Mouse (Mus musculus) kidney, adult 11 months (tissue): ENCODE results near the gene Cd180.
"Not testable (repeated sequence)": the region's sequence is repeated elsewhere in the genome, so short reads cannot be mapped to it uniquely, and the experiment has no call there.

ENCODE experiments used
- DNase-seq: peaks from one replicate; pipeline ENCODE4 v3.0.0; 2022

Cd180 gene

DNA sequence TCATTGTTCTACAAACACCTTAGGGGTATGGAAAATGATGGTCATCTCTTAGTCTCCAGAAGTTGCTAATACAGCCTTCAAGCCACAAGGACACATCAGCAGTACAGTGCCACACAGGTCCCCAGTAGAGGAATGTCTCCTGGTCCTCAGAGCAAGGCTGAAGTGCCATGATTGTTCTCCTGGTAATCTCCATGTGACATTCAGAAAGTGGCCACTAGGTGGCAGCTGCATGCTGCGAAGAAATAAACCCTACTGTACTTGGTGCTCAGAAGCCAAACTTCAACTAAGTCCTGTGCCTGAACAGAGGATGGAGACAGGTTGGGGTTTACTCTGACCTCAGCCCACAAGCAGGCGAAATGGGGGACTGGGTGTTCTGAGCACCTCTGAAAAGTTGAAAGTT lies 14.9 kb upstream of the Cd180 start:
- DNase-seq, result peak; percentile 63

DNA sequence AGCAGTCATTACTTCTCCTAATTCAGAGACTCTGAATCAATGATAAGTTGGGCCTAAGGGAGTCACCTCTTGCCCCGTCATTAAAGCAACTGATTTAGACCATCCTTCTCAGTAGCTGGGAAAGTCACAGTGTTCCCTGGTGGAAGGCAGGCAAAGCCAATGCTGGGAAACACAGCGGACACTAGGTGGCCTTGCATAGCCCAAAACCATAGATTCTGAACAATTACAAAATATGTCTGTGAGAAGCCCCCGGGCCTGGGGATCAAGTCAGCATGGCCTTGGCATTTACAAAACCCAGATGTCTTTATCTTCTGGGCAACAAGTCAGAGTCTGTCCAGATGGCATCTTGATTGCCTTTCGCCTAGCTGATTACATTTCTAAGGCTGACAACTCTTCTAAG lies 8.5 kb upstream of the Cd180 start:
- no peak for DNase-seq

DNA sequence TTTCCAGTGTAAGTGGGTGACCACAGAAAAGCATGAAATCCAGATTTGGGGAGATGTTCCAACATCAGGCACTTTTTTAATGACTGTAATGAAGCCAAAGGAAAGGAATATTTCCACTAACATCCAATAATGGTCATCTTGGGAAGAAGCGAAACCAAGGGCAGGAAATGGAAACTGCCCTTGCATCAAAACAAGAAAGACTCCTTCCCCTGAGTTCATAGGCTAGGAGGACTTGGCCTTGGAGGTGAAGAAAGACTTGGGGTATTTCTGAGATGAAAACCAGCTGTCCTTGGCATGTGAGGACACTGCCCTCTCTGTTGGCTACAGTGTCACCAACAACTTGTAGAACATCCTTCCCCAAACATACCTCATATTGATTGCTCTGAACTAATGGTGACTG lies 5.2 kb upstream of the Cd180 start:
- DNase-seq, result no peak

DNA sequence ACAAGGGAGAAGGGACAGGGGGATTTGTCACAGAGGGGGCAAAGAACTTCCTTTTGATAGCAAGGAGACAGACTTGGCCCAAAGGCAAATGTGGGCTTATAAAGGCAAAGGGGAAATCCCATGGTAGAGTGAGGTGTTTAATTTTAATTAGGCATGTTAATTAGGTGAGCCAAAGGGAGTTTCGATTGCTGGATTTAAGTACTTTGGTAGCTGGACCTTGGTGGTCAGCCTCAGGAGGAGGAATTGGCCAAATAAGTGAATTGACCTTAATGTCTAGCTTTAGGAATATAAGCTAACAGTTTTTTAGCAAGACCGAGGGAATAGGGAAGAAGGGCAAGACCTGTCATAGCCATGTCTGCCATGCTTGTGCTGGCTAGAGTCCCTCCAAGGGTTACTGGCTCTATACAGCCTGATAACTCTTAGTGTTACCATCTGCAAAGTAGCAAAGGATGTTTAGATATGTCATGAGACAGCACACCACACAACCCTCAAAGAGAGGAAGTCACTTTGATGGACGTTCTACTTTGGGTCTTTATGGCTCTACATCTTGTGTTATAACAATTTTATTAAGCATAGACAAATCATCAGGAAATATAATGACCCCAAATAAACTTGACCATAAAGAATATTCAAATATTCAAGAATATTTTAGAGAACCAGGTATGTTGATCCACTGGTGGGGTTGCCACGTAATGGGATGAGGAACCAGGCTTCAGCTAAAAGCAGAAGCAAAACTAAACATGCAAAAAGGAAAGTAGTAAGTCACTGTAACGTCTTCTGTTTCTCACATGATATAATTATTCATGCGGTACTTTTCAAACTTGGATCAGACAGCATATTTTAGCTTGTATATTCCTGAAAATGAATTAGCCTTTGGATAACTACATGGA lies 3.9 kb upstream of the Cd180 start:
- DNase-seq, result no peak

DNA sequence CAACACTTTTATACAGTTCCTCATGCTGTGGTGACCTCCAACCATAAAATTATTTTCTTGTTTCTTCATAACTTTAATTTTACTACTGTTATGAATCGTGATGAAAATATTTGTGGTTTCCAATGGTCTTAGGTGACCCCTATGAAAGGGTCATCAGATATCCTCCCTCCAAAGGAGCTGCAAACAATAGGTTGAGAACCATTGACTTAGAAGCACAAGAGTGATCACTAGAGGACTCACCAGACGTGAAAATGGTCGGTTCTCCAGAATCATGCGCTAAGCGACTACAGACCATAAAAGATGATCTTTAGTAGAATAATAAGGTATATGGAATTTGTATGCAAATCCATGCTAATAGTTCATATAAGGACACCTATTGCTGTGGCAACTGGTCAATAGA lies 3.2 kb upstream of the Cd180 start:
- no peak for DNase-seq

DNA sequence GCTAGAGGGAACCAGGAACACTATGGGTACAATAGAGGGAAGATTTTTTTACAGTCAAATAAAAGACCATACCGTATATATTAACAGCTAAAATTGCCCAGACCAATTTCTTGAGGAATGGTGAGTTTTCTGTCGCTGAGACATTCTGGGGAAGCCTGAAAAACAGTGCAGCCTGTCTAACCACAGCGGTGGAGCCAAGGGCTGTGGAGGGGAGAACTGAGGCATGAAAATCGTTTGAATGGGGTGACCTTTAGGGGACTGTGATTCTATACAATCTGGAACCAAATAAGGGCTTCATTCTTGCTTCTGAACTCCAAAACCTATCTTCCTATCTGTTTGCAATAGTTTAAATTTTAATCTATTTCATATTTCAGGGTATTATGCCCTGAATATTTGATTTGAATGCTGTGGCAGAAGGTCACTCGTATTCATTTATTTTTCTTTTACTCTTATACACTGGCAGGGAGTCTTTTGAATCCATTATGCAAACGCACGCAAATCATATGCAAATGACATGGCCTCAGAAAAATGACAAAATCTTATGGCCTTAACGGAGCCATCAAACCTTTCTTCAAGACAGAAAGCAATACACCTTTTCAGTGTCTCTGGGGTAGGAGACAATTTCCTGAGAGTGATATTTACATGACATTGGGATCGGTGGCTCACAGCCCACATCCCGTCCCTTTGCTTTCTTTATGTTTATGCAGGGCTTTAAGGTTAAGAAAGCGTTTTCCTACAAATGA lies 1.8 kb upstream of the Cd180 start:
- no peak for DNase-seq

DNA sequence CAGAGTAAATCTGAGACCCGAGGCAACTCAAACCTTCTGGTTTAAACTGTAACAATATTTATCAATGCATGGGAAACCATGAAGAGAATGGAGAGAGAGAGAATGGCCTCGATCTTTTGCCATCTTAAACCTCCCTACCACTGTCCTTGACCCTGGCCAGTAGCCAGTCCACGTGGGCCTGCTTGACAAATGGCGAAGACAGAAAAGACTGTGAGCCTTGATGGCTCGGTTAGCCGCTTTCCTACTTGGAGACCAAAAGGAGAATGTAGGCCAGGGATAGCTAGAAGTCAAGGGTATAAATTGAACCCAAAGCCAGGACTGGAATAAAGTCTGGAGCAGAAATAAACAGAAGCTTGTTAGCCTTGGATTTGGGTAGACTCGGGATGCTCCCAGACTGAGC lies 796 bp downstream of the Cd180 start:
- no peak for DNase-seq

DNA sequence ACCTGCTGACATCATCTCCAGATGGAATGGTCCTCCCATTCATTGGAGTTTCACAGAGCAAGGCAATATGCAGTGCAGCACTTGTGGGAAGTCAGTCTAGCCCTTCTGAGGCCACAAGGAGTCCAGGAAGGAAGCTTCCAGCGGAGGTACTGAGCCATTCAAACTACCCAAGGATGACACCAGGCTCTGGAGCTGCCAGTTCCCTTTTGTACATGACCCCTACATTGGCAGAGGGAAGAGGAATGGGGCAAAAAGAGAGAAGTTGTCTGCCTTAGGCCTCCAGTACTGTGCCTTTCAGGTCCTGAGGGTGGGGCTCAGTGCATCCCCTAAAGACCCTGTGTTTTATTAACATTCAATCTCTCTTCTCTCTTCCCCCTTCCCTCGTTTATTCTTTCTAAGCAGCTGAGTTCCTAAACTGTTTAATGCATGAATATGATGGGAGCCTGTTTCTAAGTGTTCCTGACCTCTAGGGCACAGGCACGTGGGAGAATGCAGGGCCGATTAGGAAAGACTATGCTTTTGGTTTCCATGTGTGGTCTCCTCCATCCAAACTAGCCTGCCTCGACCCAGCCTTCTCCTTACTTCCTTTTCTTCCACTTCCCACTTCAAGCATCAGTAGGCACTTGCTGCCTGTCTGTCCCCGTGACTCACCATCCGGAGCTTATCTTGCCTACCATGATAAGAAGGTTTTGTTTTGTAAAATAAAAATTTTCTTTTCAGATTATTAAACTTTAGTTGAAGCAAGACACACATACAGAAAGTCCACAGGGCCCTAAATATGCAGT lies 2.0 kb downstream of the Cd180 start:
- DNase-seq, result no peak

DNA sequence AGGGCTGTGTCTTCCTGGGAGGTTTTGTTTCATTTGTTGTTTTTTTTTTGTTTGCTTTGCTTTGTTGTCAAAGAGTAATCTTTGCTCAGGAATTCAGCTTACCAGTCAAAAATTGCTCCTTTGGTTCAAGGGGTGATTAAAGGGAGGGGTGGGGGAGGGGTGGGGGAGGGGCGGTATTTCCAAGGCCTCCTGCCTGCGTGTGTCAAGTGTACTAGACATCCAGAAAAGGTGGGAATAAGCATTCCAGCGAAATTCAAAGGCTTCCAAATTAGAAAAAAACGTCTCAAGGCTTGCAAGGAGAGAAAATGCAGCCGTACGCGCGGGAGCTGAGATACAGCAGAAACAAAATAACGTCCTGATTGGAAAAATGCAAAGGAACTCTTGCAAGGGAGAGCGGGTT lies 5.0 kb downstream of the Cd180 start:
- DNase-seq, result no peak

DNA sequence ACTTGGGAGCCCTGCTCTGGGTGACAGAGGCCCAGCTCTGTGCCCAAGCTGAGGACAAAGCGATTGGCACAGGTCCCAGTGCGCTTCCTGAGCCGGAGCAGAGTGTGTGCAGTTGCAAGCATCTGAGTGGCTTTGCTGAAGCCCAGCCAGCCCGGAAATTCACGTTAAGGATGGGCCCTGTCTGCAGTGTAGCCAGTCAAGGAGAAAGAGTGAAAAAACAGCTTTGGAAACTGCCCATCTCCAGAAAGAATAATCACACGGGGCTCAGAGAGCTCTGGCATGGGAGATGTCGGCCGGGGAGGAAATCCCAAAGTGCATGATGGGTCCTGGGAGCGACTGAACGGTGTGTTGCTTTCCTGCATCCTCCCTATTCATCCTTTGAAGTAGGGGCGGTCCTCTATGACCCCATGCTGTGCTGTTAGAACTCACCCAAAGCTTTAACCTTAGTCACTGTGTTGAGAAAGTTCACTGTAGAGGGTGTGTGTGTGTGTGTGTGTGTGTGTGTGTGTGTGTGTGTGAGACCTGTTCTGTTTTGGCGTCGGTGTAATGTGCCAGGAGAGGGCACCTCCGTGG lies 5.5 kb downstream of the Cd180 start:
- DNase-seq, result peak; percentile 60

DNA sequence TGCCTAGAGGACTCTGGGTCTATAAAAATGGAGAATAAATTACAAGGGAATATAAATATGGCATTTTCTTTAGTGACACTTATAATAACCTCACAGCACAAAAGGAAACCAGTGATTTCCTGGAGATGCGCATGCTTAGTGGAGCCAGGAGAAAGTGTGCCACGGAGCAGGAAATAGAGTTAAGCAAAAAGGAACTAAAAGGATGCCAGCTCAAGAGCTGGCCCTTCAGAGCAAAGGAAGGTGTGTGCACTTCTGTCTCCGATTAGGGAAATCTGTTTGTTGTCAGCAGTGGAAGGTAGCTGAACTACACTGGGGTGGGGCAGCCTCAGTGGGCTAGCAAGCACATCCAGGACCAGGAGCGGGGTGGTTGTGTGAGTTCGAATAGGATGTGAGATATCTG lies 6.8 kb downstream of the Cd180 start:
- DNase-seq, result no peak

DNA sequence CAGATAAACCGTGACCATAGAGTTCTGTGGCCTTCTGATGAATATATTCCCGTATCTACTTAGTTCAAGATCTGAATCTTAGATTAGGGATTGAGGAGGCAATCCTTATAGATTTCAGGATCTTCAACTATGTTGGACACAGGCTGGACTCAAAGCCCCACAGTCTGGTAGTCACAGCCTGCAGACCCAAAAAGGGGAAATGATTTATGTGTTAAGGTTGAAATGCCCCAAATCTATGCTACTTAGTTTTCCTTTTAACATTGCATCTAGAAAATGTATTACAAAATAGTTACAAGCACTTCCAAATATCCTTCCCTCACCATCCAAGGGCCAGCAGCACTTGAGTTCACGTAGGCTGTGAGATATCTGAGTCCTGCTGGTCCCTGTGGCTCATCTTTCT lies 7.4 kb downstream of the Cd180 start:
- DNase-seq, result no peak

DNA sequence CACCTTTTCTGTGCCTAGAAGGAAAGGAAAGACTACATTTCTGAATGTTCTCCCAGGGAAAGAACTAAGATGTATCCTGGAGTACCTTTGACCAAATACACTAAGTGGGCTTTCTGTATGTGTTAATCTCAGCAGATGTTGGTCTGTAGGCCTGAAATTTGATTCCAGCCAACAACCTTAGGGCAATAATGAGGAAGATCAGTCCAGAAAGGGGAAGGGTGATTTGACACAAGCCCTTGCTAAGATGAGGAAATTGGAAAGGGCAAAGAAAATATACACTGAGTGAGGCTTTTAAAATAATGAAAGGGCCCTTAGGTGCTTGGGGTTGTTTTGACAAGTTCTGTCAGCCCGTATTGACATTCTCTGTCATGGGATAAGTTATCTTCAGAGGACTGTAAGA lies 23.6 kb downstream of the Cd180 start:
- no peak for DNase-seq

DNA sequence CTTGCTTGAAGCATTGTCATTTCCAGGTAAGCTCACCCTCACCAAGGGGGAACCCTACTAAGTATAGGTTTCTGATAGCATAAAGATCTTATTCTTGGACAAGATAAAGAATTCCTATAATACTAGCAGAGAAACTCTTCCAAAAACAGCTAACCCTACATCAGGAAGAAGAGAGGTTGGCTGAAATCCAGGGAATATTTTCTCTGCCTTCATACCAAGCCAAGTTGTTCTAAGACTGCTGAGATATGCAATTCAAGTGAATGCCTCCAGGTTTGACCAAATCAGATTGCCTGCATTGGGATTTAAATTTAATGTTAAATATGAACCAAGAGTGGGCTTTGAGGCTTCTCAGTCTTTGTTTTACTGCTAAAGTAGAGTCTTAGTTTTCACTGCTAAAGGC lies 32.1 kb downstream of the Cd180 start:
- DNase-seq, result no peak

DNA sequence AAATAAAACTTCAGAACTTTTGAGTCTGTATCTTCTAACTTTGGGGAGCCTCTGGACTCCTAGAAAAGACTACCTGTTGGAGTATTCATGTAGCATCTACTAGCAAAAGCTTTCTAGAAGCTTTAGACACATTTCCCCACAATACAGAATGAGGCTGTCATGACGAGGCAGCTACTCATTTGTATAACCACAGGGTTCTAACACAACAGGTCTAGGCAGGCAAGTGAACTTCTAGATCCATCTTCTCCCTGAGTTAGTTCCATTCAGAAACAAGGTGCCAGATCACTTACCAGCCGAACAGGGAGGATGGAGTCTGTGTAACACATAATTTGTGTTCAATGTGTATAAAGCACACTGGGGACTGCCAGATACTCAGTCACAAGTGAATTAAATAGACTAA lies 32.5 kb downstream of the Cd180 start:
- no peak for DNase-seq

DNA sequence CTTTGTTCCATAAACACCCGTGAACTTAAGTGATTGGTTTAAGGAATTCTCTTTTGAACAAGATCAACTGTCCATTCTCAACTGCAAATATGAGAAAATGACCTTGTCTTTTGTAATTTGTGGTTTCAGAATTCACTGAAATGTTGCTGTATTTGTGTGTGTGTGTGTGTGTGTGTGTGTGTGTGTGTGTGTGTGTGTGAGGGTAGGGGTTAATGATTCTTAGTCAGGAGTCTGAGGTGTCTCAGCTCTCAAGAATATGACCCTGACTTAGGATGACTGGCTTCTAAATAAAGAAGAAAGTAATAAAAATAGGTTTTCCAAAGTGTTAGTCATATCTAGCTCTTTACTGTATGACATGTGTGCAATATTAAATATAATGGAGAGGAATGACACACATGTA lies 33.5 kb downstream of the Cd180 start:
- DNase-seq, result no peak

DNA sequence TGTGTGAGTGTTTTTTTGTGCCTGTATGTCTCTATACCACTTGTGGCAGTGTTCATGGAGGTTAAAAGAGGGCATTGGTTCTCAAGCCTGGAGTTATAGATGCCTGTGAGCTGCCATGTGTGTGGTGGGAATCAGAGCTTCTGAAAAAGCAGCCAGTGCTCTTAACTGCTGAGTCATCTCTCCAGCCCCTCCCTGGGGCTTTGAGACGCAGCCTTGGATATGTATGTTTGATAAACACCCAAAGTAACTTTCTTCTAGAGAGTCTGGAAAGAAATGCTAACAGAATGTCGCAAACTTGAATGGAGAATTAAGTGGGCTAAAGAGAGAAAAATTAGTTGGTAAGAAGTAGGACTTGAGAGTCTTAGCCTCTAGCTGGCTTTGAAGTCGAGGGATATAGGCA lies 34.7 kb downstream of the Cd180 start:
- no peak for DNase-seq

DNA sequence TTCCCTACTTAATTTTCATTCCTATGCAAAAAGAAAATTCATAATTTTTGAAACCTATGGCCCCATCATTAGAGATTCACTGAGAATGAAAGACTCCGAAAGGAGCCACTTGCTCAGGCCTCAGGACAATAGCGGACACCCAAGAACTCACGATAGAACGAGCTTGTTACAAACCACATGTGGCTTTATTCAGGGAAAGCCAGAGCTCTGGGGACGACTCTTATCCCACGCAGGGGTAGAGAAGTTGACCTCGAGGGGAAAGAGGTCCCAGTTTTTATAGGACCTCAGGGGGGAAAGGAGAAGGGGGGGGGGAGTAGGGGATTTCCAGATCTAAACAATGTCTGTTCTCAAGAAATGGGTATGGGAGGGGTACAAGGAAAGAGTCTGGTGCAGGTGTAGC lies 35.6 kb downstream of the Cd180 start:
- not testable (repeated sequence) for DNase-seq

DNA sequence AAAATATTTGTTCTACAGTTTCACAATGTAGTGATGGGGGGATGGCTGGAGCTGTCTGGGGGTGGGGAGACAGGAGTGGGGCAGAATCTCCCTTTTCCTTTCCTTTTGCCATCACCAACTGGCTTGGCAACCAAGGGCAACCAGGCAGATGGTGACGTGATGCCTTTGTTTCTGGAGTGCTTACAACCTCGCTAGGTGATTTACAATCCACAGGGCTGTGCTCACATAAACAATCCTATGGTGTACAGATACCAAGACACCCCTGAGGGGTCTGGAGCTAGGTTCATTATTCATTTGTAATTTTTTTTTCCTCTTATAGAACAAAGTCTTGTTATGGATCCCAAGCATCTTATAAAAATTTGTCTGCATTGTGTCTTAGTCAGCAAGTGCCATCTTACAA lies 39.7 kb downstream of the Cd180 start:
- DNase-seq, result no peak

DNA sequence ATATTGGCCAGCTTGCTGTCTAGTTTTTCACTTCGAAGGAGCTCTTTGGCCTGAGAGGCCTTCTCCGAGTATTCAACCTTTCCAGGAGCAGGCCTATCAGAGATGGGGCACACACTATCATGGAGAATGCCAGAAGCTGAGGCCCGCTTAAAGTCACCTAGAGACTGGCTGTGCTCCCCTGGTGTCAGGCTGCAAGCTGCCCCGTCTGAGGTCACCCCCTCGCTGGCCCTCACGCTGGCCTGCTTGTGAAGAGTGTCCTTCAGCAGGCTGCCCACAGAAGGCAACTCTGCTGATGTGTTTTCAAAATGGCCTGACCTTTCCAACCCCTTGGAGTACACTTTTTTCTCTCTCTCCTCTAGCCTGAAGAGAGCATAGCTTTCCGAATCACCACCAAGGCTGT lies 44.5 kb downstream of the Cd180 start:
- DNase-seq, result no peak

DNA sequence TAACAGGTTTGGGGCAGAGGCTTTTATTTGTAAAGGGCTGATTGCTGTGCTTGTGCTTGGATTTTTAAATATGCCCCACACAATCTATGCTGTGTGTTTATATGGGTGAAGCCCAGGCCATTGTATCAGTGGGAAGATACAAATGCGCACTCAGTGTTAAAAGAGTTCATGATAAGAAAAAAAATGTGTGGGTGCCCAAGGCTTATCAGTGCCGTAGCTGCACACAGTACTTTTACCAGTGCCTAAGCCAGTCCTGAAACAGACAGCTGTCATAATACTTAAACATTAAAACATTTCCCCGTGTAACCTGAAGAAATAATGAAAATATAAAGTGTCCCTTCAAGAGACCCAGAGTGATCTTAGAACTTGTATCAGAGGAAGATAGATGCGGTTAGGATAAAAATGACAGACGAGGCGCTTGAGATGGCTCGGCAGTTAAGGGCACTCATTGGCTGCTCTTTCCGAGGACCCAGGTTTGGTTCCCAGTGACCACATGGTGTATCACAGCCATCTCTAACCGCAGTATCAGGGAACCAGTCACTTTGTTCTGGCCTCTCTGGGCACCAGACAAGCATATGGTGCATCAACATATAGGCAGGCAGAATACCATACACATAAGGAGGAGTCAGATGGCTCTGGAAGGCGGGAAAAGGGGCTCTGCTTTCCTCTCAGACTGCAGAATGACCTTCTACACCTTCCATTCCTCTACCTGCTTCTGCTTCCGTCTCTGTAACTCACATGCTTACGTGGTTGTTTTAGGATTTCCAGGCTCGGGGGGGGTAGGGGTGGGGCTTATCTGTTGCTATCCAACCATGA lies 46.6 kb downstream of the Cd180 start:
- no peak for DNase-seq

DNA sequence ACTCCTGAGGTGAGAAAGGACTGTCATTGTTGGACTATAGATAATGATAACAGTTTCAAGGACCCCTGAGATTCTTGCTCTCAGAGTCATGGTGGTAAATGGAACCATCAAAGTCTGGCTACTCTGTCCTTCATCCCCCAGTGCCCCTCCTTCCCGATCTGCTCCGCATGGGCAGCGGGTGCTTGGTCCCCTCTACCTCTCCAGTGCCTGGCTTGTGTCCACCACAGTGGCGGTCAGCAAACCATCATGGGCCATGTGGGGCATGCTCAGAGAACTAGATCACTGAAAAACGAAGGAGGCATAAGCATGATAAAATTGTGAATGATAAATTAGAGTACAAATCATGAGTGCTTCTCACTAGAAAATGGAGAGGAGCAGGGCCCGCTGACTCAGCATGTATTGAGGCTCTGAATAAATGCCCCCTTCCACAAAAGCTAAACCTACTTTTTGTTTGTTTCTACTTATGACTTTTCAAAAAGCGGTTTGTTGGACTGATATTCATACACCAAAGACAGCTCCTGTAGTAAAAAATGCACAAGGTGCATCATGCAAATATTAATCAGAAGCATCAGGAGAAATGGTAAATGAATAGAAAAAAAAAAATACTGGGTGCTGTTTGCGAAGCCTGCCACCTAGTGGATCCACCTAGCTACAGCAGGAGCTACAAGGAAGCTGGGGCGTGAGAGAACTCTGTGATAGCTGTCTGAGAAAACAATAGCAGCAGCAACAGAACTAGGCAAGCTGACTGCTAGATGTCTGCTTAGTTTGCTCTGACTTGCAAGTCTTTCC lies 51.3 kb downstream of the Cd180 start:
- DNase-seq, result no peak
